ENCODE assay signal across 8 mouse cellular contexts in genomic region chr2:163756723-163757122, GRCm38 (mm10). TPM values are rescaled to one million over a fixed set of nuclear protein-coding genes. Genes with fewer than 3 reads are reported as not detected.
DNase-seq lines count a peak whose midpoint lies in the region; ATAC-seq and TF ChIP-seq lines count a peak whose summit lies in the region.

No protein-coding gene starts in this region.

- H3K27me3 ChIP-seq in limb, embryonic 14.5 days (ENCODE audit: control insufficient read depth, insufficient read depth, low read length) = no peaks in the 10 kb centered on the region
- H3K27me3 ChIP-seq in liver, embryonic 12.5 days (replicated peaks) = peaks cover 16% of the 10 kb centered on the region; the same call in 1 of the 2 replicates

- no peaks in the 10 kb centered on the region for H3K36me3 ChIP-seq in limb, embryonic 14.5 days (ENCODE audit: control insufficient read depth, insufficient read depth, low read length)
- H3K36me3 ChIP-seq in liver, embryonic 12.5 days = no peaks in the 10 kb centered on the region

- H3K4me3 ChIP-seq in limb, embryonic 14.5 days (replicated peaks; ENCODE audit: low read length) = no peak overlapping the region
- H3K4me3 ChIP-seq in liver, embryonic 12.5 days = no peak overlapping the region

- no peak for TF ChIP-seq POLR2A in limb, embryonic 14.5 days (IDR thresholded peaks at IDR 0.05; ENCODE audit: borderline replicate concordance, extremely low read depth, insufficient read depth, insufficient read length)

- H3K27ac ChIP-seq in limb, embryonic 14.5 days (replicated peaks; ENCODE audit: low read depth, low read length) = no peak overlapping the region
- H3K27ac ChIP-seq in liver, embryonic 12.5 days = no peak overlapping the region

- DNase-seq in cerebellum, postnatal 14 days = peak; percentile 37 to 45
- DNase-seq in cerebellum, adult 11 months = no peak
- peak; percentile 34 for DNase-seq in urinary bladder, postnatal 25 days (ENCODE audit: low spot score)
- DNase-seq in urinary bladder, adult 2 months (ENCODE audit: low spot score) = no peak
- DNase-seq in limb, embryonic 14.5 days (ENCODE audit: low spot score) = peak; percentile 90
- DNase-seq in B cell, adult 2 months = no peak
- DNase-seq in embryo, embryonic 11 days = no peak

- H3K4me2 ChIP-seq in limb, embryonic 14.5 days (replicated peaks; ENCODE audit: low read depth, low read length, severe bottlenecking) = no peak overlapping the region
- H3K4me2 ChIP-seq in liver, embryonic 12.5 days = no peak overlapping the region

- peak; percentile 64; the same call in 1 of the 2 replicates for ATAC-seq in limb, embryonic 14.5 days (ENCODE audit: low FRiP score, low read depth)
- ATAC-seq in liver, embryonic 12.5 days = no peak

- WGBS in limb, embryonic 14.5 days = 38% methylated on average over 2 of the region's 2 CpGs
- 49% methylated on average over 2 of the region's 2 CpGs for WGBS in liver, embryonic 12.5 days (ENCODE audit: insufficient replicate concordance)

- peaks cover 17% of the 10 kb centered on the region; the same call in 1 of the 2 replicates for H3K4me1 ChIP-seq in limb, embryonic 14.5 days (ENCODE audit: control insufficient read depth, insufficient read depth, low read length)
- H3K4me1 ChIP-seq in liver, embryonic 12.5 days = peaks cover 4% of the 10 kb centered on the region

- no peak overlapping the region for H3K9ac ChIP-seq in limb, embryonic 14.5 days (ENCODE audit: low read depth, low read length, severe bottlenecking)
- H3K9ac ChIP-seq in liver, embryonic 12.5 days = no peak overlapping the region

- no peaks in the 10 kb centered on the region for H3K9me3 ChIP-seq in limb, embryonic 14.5 days (ENCODE audit: control insufficient read depth, low read length)
- H3K9me3 ChIP-seq in liver, embryonic 12.5 days (replicated peaks) = no peaks in the 10 kb centered on the region

RNA-seq across cellular contexts. Expression of gene Ada, which starts 6.7 kb away (rescaled TPM):
- polyA plus RNA-seq in urinary bladder, adult 2 months (2012; rRNA removed) = 8.7 and 9.5 TPM in 2 replicates
- polyA plus RNA-seq in limb, embryonic 14.5 days (2012; rRNA removed) = 6.8 and 8.1 TPM in 2 replicates
- 9.4 and 9.5 TPM in 2 replicates for polyA plus RNA-seq in limb, embryonic 14.5 days (2014; fragmentation: Nextera tagmentation; extraction: Ambion mirVana)
- 6.6 and 6.7 TPM in 2 replicates for polyA plus RNA-seq in liver, embryonic 12.5 days (2016; fragmentation: Nextera tagmentation; extraction: Ambion mirVana)

Comparison
In these comparisons a context has a peak if more than half of its experiments do, and no peak if none do; other contexts are left out.
1. DNase-seq: peak in cerebellum, postnatal 14 days (2 of 2), urinary bladder, postnatal 25 days (single experiment) and limb, embryonic 14.5 days (single experiment); none in cerebellum, adult 11 months (single experiment), urinary bladder, adult 2 months (single experiment), B cell, adult 2 months (0 of 2) and embryo, embryonic 11 days (single experiment).